Mouse (Mus musculus) skeletal muscle tissue, adult 2 months (tissue): ENCODE measurements around the gene Lsmem1.
"Not testable (repeated sequence)": the region's sequence is repeated elsewhere in the genome, so short reads cannot be mapped to it uniquely, and the experiment has no call there.

Source experiments
- DNase-seq: peaks from one replicate; pipeline ENCODE4 v3.0.0-alpha.2; 2012; ENCODE audit warnings: low read depth, low spot score

Gene Lsmem1

DNA sequence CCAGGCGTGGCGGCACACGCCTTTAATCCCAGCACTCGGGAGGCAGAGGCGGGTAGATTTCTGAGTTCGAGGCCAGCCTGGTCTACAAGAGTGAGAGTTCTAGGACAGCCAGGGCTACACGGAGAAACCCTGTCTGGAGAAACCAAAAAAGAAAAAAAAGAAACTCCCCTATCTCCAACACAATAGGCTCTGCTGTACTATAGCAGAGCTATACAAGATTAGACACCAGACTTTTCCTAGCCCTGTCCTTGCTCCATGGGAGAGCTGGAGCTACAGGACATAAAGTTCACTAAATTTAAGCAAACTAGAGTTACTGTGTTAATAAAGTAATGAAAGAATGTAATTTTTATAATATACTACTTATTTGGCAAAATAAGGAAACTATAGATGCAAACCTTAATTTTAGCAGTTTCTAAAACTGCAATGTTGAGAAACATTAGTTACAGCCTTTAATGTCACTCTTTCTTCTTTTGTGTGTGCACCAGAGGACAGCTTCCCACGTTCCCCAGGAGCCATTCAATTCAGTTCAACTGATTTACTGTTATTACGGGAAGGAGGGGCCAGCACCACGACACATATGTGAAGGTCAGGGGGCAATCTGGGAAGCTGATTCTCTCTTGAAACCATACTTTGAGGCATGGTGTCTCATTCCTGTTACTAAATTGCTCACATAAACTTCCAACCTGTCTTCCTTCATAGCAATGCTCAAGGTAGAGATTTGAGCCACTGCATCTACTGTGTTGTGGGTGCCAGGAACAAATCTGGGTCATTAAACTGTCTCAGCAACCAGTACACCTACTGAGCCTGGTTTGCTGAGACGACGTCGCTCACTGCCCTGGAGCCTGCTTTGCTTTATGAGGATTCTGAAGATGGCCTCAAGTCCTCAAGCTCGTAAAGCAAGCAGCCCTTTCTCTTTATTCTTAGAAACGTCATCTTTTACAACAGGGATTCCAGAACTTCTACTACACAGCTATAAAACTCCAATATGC lies 15.9 kb upstream of the Lsmem1 start:
- no peak for DNase-seq

GRCm38 (mm10) chr12:40209049-40209448 lies 9.8 kb upstream of the Lsmem1 start:
- DNase-seq = no peak

DNA sequence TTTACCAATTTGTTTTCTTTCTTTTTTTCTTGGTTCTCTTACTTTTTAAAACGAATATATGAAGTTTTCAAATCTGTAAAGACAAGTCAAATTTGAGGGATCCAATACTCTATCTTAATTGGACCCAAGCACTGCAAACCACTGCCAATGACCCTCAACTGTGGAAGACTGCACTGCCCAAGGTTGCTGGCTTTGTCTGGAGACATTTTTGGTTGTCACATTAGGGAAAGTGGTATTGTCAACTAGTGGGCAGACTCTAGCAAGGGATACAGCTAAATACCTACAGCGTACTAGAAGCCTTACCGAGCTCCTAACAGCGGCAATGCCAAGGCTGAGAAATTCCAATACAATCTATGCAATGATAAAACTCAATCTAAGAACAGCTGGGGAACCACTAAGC lies 8.6 kb upstream of the Lsmem1 start:
- no peak for DNase-seq

GRCm38 (mm10) chr12:40202161-40203035 lies 3.1 kb upstream of the Lsmem1 start:
- DNase-seq = no peak

GRCm38 (mm10) chr12:40200484-40201235 lies 1.4 kb upstream of the Lsmem1 start:
- DNase-seq = no peak

GRCm38 (mm10) chr12:40199795-40200402 lies 609 bp upstream of the Lsmem1 start:
- peak; percentile 69 for DNase-seq

GRCm38 (mm10) chr12:40198427-40198826 lies 863 bp downstream of the Lsmem1 start:
- peak; percentile 81 for DNase-seq

GRCm38 (mm10) chr12:40198019-40198418 lies 1.3 kb downstream of the Lsmem1 start:
- DNase-seq = peak; percentile 54

- peak; percentile 51 for DNase-seq
Measured at GRCm38 (mm10) chr12:40197511-40197910, 1.8 kb downstream of the Lsmem1 start.

DNA sequence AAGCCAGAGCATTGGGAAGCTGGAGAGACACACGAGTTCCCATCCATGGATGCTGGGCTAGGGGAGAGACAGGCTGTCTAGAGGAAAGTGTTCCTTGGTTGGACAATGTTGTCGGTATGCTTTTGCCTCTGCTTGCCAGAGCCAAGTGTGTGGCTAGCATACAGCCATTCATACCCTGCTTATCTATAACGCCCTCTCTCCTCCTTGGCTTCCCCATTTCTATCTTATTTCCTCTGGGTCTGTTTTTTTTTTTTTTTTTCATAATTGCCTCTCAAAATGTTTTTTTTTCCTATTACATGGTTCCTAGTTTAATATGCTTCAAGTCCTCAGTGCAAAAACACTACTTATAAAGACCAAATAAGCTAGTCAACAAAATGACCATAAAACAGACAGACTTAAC lies 13.8 kb downstream of the Lsmem1 start:
- no peak for DNase-seq

- DNase-seq = peak; percentile 50
Measured at GRCm38 (mm10) chr12:40177089-40177488, 22.2 kb downstream of the Lsmem1 start.

DNA sequence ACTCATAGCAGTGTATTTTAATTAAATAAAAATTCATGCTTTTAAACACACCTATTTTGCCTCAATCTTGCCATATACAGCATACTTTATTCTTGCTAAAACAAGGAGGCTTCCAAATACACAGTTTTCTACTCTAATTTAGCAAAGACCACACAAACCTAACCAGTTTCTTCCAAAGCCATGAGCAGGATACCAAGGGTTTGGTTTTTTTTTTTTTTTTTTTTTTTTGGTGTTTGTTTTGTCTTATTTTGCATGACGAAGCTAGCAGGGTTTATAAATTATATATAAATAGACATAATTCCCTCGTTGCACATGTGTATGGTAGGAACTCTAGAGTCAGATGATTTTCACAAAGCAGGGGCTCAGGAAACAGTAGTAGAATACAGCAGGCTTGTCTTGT lies 23.1 kb downstream of the Lsmem1 start:
- no peak for DNase-seq

GRCm38 (mm10) chr12:40175171-40175570 lies 24.1 kb downstream of the Lsmem1 start:
- DNase-seq = not testable (repeated sequence)

DNA sequence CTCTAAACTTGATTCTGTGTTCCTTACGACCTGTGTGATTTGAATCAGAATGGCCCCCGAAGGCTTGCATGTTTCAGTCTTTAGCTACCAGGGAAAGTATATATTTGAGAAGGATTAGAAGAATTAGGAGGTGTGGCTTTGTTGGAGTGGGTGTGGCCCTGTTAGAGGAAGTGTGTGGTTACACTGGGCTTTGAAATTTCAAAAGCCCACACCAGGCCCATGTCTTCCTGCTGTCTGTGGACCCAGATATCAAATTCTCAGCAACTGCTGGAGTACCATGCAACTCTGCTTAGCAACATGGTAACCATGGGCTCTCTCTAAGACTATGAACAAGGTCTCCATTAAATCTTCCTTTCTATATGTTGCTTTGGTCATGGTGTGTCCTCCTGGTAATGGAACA lies 27.7 kb downstream of the Lsmem1 start:
- DNase-seq = no peak

DNA sequence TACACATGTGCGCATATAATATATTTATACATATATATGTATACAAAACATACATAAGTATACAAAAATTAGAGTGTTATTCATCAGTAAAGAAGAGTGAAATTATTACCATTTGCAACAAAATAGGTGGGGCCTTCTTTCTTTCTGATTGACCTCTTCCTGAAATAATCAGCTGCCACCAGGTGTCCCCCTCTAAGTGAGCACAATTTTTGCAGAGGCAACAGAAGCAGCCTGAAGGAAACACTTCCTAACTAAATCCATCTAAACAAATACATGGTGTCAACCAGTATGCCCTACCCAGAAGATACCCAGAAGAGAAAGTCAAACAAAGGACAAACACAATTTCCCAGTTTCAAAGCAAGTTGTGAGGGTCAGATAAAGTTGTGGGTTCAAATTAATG lies 29.6 kb downstream of the Lsmem1 start:
- no peak for DNase-seq

DNA sequence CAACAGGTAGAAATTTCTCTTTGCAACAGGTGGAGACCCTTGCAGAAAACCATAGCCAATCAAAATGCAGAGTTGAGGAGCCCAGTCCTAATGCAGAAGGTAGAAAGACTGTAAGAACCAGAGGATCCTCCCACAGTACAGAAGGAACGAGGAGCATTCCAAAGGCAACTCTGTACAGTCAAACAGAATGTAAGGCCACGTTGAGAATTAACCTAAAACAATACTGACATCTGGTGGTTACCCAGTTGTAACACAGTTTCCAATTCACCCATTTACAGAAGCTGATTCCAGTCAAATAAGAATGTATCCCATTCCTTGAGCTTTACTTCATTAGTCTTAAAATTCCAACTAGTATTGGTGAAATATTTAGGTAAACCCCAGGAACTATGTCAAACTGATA lies 34.7 kb downstream of the Lsmem1 start:
- peak; percentile 14 for DNase-seq

DNA sequence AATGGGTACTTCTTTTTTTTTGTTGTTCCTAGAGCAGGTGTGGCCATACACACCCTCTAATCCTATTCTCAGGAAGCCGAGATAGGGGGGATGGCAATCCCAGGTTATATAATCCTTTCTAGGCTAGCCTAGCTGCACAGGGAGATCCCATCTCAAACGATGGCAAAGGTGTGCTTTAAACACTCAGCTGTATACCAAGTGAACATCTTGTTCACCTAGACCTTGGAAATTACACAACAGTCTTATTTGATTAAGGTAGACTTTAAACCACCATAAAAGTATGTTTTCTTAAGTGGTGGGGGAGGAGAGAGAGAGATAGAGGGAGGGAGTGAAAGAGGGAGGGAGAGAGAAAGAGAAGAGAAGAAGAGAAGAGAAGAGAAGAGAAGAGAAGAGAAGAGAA lies 38.5 kb downstream of the Lsmem1 start:
- DNase-seq = no peak

- no peak for DNase-seq
Measured at GRCm38 (mm10) chr12:40154188-40154587, 45.1 kb downstream of the Lsmem1 start.

DNA sequence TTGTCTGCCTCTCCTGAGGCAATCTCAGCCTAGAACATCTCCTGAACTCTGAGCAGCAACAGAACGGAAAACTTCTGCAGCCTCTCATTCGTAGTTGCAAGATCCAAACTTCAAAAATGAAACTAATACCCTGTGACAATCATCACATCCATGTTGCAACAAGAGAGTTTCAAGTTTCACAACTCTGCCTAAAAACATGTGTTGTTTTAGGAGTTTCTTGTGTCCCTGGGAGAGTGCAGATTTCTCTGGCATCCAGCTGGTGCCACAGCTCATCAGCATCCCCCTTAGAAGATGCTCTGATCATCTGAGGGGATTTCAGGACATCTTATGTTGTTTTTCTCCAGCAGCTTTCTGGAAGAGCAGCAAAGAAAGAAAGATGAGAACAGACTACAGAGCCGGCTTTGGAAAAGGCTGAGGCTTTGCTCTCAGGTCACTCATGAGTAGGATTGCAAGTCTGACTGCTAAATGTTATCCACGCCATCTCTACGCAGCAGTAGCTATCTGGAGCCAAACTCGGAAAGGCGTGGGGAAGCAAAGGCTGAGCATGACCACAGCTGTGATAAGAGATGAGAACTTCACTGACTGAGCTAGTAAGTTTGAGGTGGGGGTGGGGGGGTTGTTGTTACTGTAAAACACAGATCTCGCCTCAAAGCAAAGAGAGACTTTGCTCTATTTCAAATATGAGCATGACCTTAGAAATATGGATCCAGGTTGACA lies 46.8 kb downstream of the Lsmem1 start:
- peak; percentile 31 for DNase-seq

GRCm38 (mm10) chr12:40147319-40147718 lies 52.0 kb downstream of the Lsmem1 start:
- DNase-seq = no peak

DNA sequence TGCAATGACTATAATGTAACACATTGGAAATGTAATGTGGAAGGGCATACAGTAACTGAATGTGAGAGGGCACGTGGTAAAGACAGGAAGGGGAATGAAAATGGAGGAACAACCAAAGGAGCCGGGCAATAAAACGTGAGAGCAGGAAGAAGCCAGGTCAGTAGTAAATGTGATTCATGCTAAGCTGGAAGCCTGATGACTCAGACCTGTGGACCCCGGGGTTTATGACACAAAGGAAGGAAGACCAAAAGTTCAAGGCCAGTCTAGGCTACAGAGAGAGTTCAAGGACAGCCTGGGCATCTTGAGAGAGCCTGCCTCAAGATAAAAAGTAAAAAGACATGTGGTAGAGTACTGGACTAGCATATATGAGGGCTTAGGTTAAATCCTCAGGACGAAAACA lies 52.8 kb downstream of the Lsmem1 start:
- DNase-seq = no peak
